Mouse (Mus musculus) kidney, embryonic 16.5 days (tissue): ENCODE data around the gene Psmb4. TPM values are rescaled to one million over a fixed set of nuclear protein-coding genes. Genes with fewer than 3 reads are reported as not detected.

ENCODE experiments used
- ATAC-seq: fragments of 200-750 bp; cut with Nextera tagmentation; 2 replicates; pipeline ENCODE4 v1.8.0; 2017; ENCODE audit warnings: moderate TSS enrichment; ENCODE audit not compliant: low FRiP score, low TSS enrichment
- H3K27ac ChIP-seq: fragments of 300-500 bp; sonication (generic); 2 replicates; pipeline ENCODE4 v1.5.1; 2014; ENCODE audit warnings: low read length
- H3K27me3 ChIP-seq: fragments of 300-500 bp; sonication (generic); 2 replicates; pipeline ENCODE4 v1.6.1; 2014; ENCODE audit warnings: low read length, control low read depth, mixed read lengths; ENCODE audit not compliant: insufficient read depth
- H3K36me3 ChIP-seq: fragments of 300-500 bp; sonication (generic); 2 replicates; pipeline ENCODE4 v1.6.1; 2014; ENCODE audit warnings: low read length, control low read depth, mixed read lengths; ENCODE audit not compliant: insufficient read depth
- H3K4me1 ChIP-seq: fragments of 300-500 bp; sonication (generic); 2 replicates; pipeline ENCODE4 v1.6.1; 2014; ENCODE audit warnings: low read length, control low read depth, mixed read lengths; ENCODE audit not compliant: insufficient read depth
- H3K4me2 ChIP-seq: fragments of 300-500 bp; sonication (generic); replicated peaks from 2 replicates; pipeline ENCODE4 v1.6.1; 2014; ENCODE audit warnings: low read depth, low read length
- H3K4me3 ChIP-seq: fragments of 300-500 bp; sonication (generic); 2 replicates; pipeline ENCODE4 v1.5.1; 2014; ENCODE audit warnings: mild to moderate bottlenecking, low read length
- H3K9ac ChIP-seq: fragments of 300-500 bp; sonication (generic); replicated peaks from 2 replicates; pipeline ENCODE4 v1.6.1; 2014; ENCODE audit warnings: low read length
- H3K9me3 ChIP-seq: fragments of 300-500 bp; sonication (generic); 2 replicates; pipeline ENCODE4 v1.6.1; 2016; ENCODE audit warnings: low read length, control low read depth
- WGBS: fragments of 180-500 bp; shearing (Covaris S2); extraction: QIAGEN DNeasy Blood & Tissue Kit; methylation state at CpG from one replicate; pipeline ENCODE4 v1.1.7; 2014; 5-methylcytosine and 5-hydroxymethylcytosine counted together
- polyA plus RNA-seq: library from polyadenylated mRNA; unstranded; fragments of >200 nt; fragmentation: Nextera tagmentation; extraction: Ambion mirVana; gene quantifications from 2 replicates; pipeline ENCODE4 v1.2.1, GENCODE M21; 2015

Psmb4 gene
- polyA plus RNA-seq, 1 experiment from 2014 or later: 366 TPM

GRCm38 (mm10) chr3:94851731-94852130 is 35.0 kb downstream of the Psmb4 start:
- 62% methylated on average over 3 of the region's 3 CpGs for WGBS
- H3K9me3 ChIP-seq: no peaks in the 10 kb centered on the region
- ATAC-seq: no peak
- no peak overlapping the region for H3K9ac ChIP-seq
- H3K4me3 ChIP-seq: no peak overlapping the region
- peaks cover 18% of the 10 kb centered on the region for H3K36me3 ChIP-seq
- peaks cover 20% of the 10 kb centered on the region for H3K4me1 ChIP-seq
- no peak overlapping the region for H3K27ac ChIP-seq
- H3K4me2 ChIP-seq: no peak overlapping the region
- no peaks in the 10 kb centered on the region for H3K27me3 ChIP-seq

GRCm38 (mm10) chr3:94849338-94849737 is 37.4 kb downstream of the Psmb4 start:
- Histone ChIP-seq H3K9me3 (no peaks in the 10 kb centered on the region), H3K4me1 (peaks cover 28% of the 10 kb centered on the region), H3K27ac (no peak overlapping the region), H3K27me3 (no peaks in the 10 kb centered on the region), H3K4me3 (no peak overlapping the region), H3K9ac (no peak overlapping the region), H3K36me3 (peaks cover 3% of the 10 kb centered on the region), H3K4me2 (no peak overlapping the region)
- WGBS: 17% methylated on average over 1 of the region's 1 CpGs
- no peak for ATAC-seq

- no peak overlapping the region for H3K4me2 ChIP-seq
- no peak overlapping the region for H3K4me3 ChIP-seq
- H3K9me3 ChIP-seq: no peaks in the 10 kb centered on the region
- peaks cover 30% of the 10 kb centered on the region for H3K4me1 ChIP-seq
- no peaks in the 10 kb centered on the region for H3K27me3 ChIP-seq
- no peak for ATAC-seq
- H3K27ac ChIP-seq: no peak overlapping the region
- 92% methylated on average over 2 of the region's 2 CpGs for WGBS
- H3K9ac ChIP-seq: no peak overlapping the region
- no peaks in the 10 kb centered on the region for H3K36me3 ChIP-seq
Observed at GRCm38 (mm10) chr3:94847382-94847781, 39.4 kb downstream of the Psmb4 start.

- Histone ChIP-seq H3K36me3 (no peaks in the 10 kb centered on the region), H3K27me3 (no peaks in the 10 kb centered on the region), H3K4me3 (peak overlapping the region; percentile 77), H3K4me2 (peak overlapping the region; percentile 72), H3K9ac (0 out of 2 replicates have a peak overlapping the region, but pooled peaks have one; percentile 2), H3K9me3 (no peaks in the 10 kb centered on the region), H3K27ac (no peak overlapping the region; the same call in 1 of the 2 replicates), H3K4me1 (peaks cover 7% of the 10 kb centered on the region; the same call in 1 of the 2 replicates)
- 67% methylated on average over 5 of the region's 5 CpGs for WGBS
- ATAC-seq: no peak
Observed at GRCm38 (mm10) chr3:94839101-94839500, 47.7 kb downstream of the Psmb4 start.

GRCm38 (mm10) chr3:94838631-94839030 is 48.1 kb downstream of the Psmb4 start:
- H3K36me3 ChIP-seq: no peaks in the 10 kb centered on the region
- no peaks in the 10 kb centered on the region for H3K9me3 ChIP-seq
- peak overlapping the region; percentile 77 for H3K4me3 ChIP-seq
- no peaks in the 10 kb centered on the region for H3K27me3 ChIP-seq
- peak overlapping the region; percentile 96 for H3K9ac ChIP-seq
- ATAC-seq: no peak
- peaks cover 7% of the 10 kb centered on the region; the same call in 1 of the 2 replicates for H3K4me1 ChIP-seq
- whole genome bisulfite sequencing: 7% methylated on average over 9 of the region's 9 CpGs
- H3K27ac ChIP-seq: peak overlapping the region; percentile 98
- peak overlapping the region; percentile 72 for H3K4me2 ChIP-seq

- no peaks in the 10 kb centered on the region for H3K27me3 ChIP-seq
- peak overlapping the region; percentile 77 for H3K4me3 ChIP-seq
- WGBS: 0% methylated on average over 19 of the region's 62 CpGs
- H3K27ac ChIP-seq: peak overlapping the region; percentile 98
- H3K4me1 ChIP-seq: peaks cover 7% of the 10 kb centered on the region; the same call in 1 of the 2 replicates
- H3K4me2 ChIP-seq: peak overlapping the region; percentile 72
- H3K9me3 ChIP-seq: no peaks in the 10 kb centered on the region
- H3K36me3 ChIP-seq: no peaks in the 10 kb centered on the region
- peak; percentile 83 for ATAC-seq
- H3K9ac ChIP-seq: peak overlapping the region; percentile 96
Observed at GRCm38 (mm10) chr3:94837959-94838496, 48.7 kb downstream of the Psmb4 start.

- peak within 1 kb of the TSS; percentile 98 for H3K27ac ChIP-seq
- H3K36me3 ChIP-seq: no peaks in the 10 kb centered on the region
- no peaks in the 10 kb centered on the region for H3K27me3 ChIP-seq
- 0% methylated on average over 47 of the region's 57 CpGs for WGBS
- H3K4me2 ChIP-seq: peak within 1 kb of the TSS; percentile 72
- no peaks in the 10 kb centered on the region for H3K9me3 ChIP-seq
- peak; percentile 90 for ATAC-seq
- H3K4me1 ChIP-seq: peaks cover 4% of the 10 kb centered on the region; the same call in 1 of the 2 replicates
- H3K9ac ChIP-seq: peak within 1 kb of the TSS; percentile 96
- peak within 1 kb of the TSS; percentile 77 for H3K4me3 ChIP-seq
Observed at GRCm38 (mm10) chr3:94837183-94837890, 49.4 kb downstream of the Psmb4 start, which contains the start of gene Pogz. Gene Pogz, plus strand, starts transcription at chr3:94837567.

- no peaks in the 10 kb centered on the region for H3K27me3 ChIP-seq
- no peaks in the 10 kb centered on the region for H3K9me3 ChIP-seq
- WGBS: 80% methylated on average over 3 of the region's 3 CpGs
- no peak for ATAC-seq
- H3K4me1 ChIP-seq: peaks cover 7% of the 10 kb centered on the region; the same call in 1 of the 2 replicates
- no peaks in the 10 kb centered on the region for H3K36me3 ChIP-seq
- H3K4me2 ChIP-seq: no peak overlapping the region
- H3K4me3 ChIP-seq: no peak overlapping the region
- H3K9ac ChIP-seq: no peak overlapping the region
- H3K27ac ChIP-seq: no peak overlapping the region
Observed at GRCm38 (mm10) chr3:94835396-94835795, 51.4 kb downstream of the Psmb4 start.
